Mouse (Mus musculus) thymus, postnatal 36 days (tissue): ENCODE data around the gene Olfr212.
"Not testable (repeated sequence)": the region's sequence is repeated elsewhere in the genome, so short reads cannot be mapped to it uniquely, and the experiment has no call there.

Experiments
- DNase-seq, 2 experiments: peaks; one replicate each; pipeline ENCODE4 v3.0.0; 2022; ENCODE audit warnings: mixed read lengths in 2 of 2

Olfr212 gene

DNA sequence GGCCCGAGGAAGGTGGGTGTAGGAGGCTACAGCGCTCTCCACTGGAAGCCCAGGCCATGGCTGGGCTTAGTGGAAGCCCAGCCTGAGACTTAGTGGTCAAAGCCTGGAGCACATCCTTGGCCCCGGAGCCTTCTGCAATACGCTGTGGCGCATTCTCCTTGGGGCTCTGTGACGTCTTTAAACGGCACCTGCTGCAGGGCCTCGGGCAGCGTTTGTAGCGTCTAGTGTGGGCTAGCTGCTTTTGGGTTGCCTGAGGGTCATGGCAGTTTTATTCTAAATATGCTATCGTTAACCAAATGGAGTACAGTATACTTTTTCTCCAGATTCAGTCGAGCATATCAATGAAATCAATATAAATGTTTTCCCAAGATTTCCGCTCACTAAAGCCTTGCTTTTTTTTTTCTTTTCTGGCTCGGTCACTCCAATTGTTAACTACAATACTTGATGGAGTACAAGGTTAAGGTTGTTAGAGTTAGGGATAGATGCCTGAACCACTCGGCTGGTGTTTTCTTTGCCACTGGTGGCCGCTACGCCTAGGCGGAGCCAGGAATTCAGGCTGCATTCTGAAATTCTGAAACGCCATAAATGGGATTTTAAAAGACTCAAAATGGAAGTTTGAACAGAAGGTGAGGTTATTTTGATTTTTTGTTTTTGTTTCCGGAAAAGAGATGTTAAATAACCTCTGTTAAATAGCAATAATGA, at the start of gene Olfr212:
Olfr212 (plus strand) TSS at position 215 of the 702 bp plus-strand sequence.
- DNase-seq = not testable (repeated sequence)

DNA sequence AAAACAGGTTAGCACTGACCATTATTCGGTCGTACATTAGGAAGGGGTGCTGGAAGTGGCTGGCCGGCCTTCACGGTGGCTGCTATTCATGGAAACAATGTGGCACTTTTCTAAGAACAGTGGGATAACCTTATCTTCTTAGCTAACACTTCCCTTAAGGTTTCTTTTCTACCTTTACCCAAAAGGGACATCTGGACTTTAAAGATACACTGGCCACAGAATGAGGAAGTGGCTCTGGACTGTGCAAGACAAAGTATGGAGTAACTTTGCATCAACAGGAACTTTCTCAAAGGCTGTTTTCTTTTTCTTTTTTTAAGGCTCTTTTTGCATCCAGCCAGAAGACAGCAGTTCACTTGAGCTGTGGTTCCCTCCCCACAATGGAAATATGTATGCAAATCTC, 47.6 kb upstream of the Olfr212 start:
- DNase-seq = no peak

DNA sequence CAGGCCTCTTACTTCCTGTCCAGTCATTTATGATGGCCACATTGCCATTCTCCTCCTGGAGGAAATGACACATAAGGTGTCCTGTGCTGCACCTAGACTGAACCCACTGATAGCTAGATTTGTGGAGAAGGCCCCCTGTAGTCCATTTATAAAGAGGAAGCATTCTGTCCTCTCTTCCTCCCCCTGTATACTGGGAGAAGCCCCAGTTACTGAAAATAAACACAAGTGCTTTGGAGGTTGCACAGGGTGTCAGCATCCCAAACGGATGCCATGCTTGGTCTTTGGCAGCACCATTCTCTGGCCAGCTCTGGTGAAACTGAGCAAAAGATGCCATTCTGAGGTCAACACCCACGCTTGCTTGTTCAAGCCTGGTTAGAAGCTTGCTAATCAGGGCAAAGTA, 47.1 kb upstream of the Olfr212 start:
- DNase-seq = no peak

GRCm38 (mm10) chr6:116460544-116461283, 45.6 kb upstream of the Olfr212 start, which contains the start of gene Alox5:
Gene Alox5 (minus strand): TSS chr6:116461178.
- DNase-seq = no peak

DNA sequence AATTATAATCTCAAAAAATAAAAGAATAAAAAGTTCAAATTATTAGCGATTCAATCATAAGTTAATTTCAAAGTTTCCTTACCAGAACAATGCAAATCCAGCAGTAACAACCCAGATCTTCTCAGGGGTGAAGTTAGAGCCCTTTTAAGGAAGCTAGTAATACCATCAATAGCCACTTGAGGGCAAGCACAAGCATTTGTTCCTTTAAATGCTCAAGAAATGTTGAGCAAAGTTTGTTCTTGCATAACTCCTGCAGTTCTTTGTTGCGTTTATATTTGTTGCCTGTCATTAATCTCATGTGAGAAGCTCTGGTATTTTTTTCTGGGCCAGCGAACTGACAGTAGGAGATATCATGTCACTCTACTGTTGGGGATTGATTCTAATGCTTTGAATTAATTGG, 38.2 kb upstream of the Olfr212 start:
- DNase-seq = no peak

- no peak for DNase-seq
These were observed 21.2 kb upstream of the Olfr212 start for GRCm38 (mm10) chr6:116485081-116485480.

DNA sequence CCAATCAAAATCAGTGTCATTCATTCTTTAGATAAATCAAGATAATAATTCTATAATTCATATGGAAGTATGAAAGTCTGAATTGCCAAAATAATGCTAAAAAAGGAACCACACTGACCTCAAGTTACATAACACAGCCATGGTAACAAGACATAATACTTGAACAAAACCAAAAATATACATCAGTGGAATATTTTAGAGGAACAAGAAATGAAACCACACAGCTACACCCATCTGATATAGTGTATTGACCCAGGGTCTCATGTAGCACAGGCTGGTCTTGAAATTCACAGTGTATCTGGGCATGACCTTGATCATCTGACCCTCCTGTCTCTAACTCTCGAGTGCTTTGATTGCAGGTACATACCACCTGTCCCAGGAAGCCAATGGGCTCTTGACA, 19.5 kb upstream of the Olfr212 start:
- no peak for DNase-seq

- DNase-seq = no peak
These were observed 17.5 kb upstream of the Olfr212 start, which contains the start of gene Olfr211 for GRCm38 (mm10) chr6:116488791-116489190. Gene Olfr211 (plus strand): TSS chr6:116489091.

GRCm38 (mm10) chr6:116493742-116494141, 12.6 kb upstream of the Olfr212 start:
- DNase-seq = no peak

- DNase-seq = no peak
These were observed 10.4 kb upstream of the Olfr212 start for GRCm38 (mm10) chr6:116495960-116496359.

GRCm38 (mm10) chr6:116514832-116515231, 8.5 kb downstream of the Olfr212 start:
- DNase-seq = no peak

GRCm38 (mm10) chr6:116538156-116538555, 31.8 kb downstream of the Olfr212 start, which contains the start of gene Olfr213:
Gene Olfr213 (plus strand): TSS chr6:116538456.
- DNase-seq = no peak

DNA sequence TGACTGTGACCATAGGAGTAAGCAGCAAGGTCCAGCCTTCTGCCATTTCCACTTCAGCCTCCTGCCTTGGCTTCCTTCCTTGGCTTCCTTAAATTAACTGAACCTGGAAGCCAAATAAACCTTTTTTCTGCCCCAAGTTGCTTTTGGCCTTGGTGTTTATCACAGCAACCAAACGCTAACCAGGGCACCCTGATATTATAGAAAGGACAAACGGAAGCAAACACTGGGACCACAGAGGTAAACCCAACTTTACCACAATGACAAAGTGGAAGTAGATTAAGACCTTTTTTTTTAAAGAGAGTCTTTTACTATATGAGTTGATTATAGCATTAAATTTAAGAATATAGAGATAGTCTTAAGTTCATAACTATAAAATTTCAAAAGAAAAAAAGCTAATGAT, 36.2 kb downstream of the Olfr212 start:
- DNase-seq = no peak

GRCm38 (mm10) chr6:116550841-116551240, 44.5 kb downstream of the Olfr212 start, which contains the start of gene Gm5580:
Gene Gm5580 (plus strand): TSS chr6:116551141.
- not testable (repeated sequence) for DNase-seq

DNA sequence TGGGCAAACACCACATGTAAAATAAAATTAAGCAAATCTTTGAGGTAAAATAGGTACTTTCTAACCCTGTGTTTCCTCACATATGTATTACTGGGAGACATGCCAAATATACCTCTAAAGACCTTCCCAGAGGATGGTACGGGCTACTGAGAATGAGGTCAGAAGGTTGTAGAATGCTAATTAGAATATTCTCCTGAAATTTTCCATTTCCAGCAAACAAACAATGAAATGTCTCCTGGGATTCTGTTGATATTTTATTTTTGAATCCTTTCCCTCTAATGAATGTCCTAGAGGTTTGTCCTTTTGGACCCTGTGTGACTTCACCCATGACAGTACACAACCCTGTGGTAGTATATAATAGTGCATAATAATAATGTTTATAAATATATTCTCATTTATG, 47.6 kb downstream of the Olfr212 start, which contains the start of gene Olfr214:
Olfr214 (plus strand) TSS at position 301 of the 400 bp plus-strand sequence.
- no peak for DNase-seq

GRCm38 (mm10) chr6:116554952-116555351, 48.6 kb downstream of the Olfr212 start:
- no peak for DNase-seq
